Mouse (Mus musculus) small intestine, adult 2 months (tissue): ENCODE data around the gene Bcl2. TPM values are rescaled to one million over a fixed set of nuclear protein-coding genes. Genes with fewer than 3 reads are reported as not detected.
A peak's percentile ranks its signal among the peaks of the same experiment; 100 is the strongest.

Experiments used
- H3K27ac ChIP-seq: fragments of 200-500 bp; 2 replicates; pipeline ENCODE4 v1.5.1; 2012; ENCODE audit warnings: low read depth, low read length, control low read depth, inconsistent platforms; ENCODE audit not compliant: insufficient read depth
- H3K27me3 ChIP-seq: fragments of 200-500 bp; 2 replicates; pipeline ENCODE4 v1.6.1; 2012; ENCODE audit warnings: mild to moderate bottlenecking, moderate library complexity, low read length, inconsistent platforms; ENCODE audit not compliant: control insufficient read depth, insufficient read depth
- H3K36me3 ChIP-seq: fragments of 200-500 bp; 2 replicates; pipeline ENCODE4 v1.6.1; 2012; ENCODE audit warnings: mild to moderate bottlenecking, low read length, control low read depth, inconsistent platforms; ENCODE audit not compliant: control insufficient read depth, insufficient read depth
- H3K4me1 ChIP-seq: fragments of 200-500 bp; 2 replicates; pipeline ENCODE4 v1.6.1; 2012; ENCODE audit warnings: low read length, inconsistent platforms, mixed read lengths; ENCODE audit not compliant: control insufficient read depth, insufficient read depth, insufficient read length
- H3K4me3 ChIP-seq: fragments of 200-500 bp; 2 replicates; pipeline ENCODE4 v1.5.1; 2012; ENCODE audit warnings: low read depth, mild to moderate bottlenecking, control low read depth, inconsistent platforms, low read length, moderate library complexity
- CTCF ChIP-seq: fragments of 200-500 bp; IDR thresholded peaks from 2 replicates; pipeline ENCODE4 v1.5.1; 2012; ENCODE audit warnings: low read depth, mild to moderate bottlenecking, control low read depth, inconsistent platforms, low read length, moderate library complexity, mixed read lengths; ENCODE audit not compliant: insufficient replicate concordance, insufficient read length; ENCODE audit errors: extremely low read depth
- POLR2A ChIP-seq: fragments of 200-500 bp; IDR thresholded peaks from 2 replicates; pipeline ENCODE4 v1.6.1; 2012; ENCODE audit warnings: low read depth, mild to moderate bottlenecking, control low read depth, inconsistent platforms, low read length, moderate library complexity
- WGBS: fragments of 180-500 bp; shearing (Covaris S2); methylation state at CpG from one replicate; pipeline ENCODE4 v1.1.7; 2018; 5-methylcytosine and 5-hydroxymethylcytosine counted together
- polyA plus RNA-seq: library from polyadenylated mRNA; depleted of rRNA; stranded (reverse); fragments of >200 nt; gene quantifications from 2 replicates; pipeline ENCODE4 v1.2.3, GENCODE M21; 2012

The Bcl2 gene
- polyA plus RNA-seq, 1 experiment: 1.5 TPM

GRCm38 (mm10) chr1:106569674-106570073 is 144.4 kb downstream of the Bcl2 start:
- Histone ChIP-seq H3K36me3 (no peaks in the 10 kb centered on the region), H3K4me3 (no peak overlapping the region), H3K4me1 (peaks cover 1% of the 10 kb centered on the region; the same call in 1 of the 2 replicates), H3K27ac (0 out of 2 replicates have a peak overlapping the region, but pooled peaks have one; percentile 5), H3K27me3 (no peaks in the 10 kb centered on the region)
- TF ChIP-seq CTCF (no peak), POLR2A (no peak)
- WGBS: 86% methylated on average over 6 of the region's 6 CpGs

GRCm38 (mm10) chr1:106568868-106569267 is 145.2 kb downstream of the Bcl2 start:
- H3K27me3 ChIP-seq: no peaks in the 10 kb centered on the region
- TF ChIP-seq POLR2A (no peak), CTCF (no peak)
- H3K36me3 ChIP-seq: no peaks in the 10 kb centered on the region
- no peak overlapping the region for H3K4me3 ChIP-seq
- no peak overlapping the region for H3K27ac ChIP-seq
- 68% methylated on average over 3 of the region's 3 CpGs for WGBS
- H3K4me1 ChIP-seq: no peaks in the 10 kb centered on the region

GRCm38 (mm10) chr1:106567506-106567905 is 146.6 kb downstream of the Bcl2 start:
- WGBS: 87% methylated on average over 5 of the region's 5 CpGs
- TF ChIP-seq CTCF: no peak
- TF ChIP-seq POLR2A: no peak
- H3K4me3 ChIP-seq: no peak overlapping the region
- H3K4me1 ChIP-seq: no peaks in the 10 kb centered on the region
- H3K36me3 ChIP-seq: no peaks in the 10 kb centered on the region
- H3K27me3 ChIP-seq: no peaks in the 10 kb centered on the region
- H3K27ac ChIP-seq: no peak overlapping the region

- 70% methylated on average over 6 of the region's 6 CpGs for WGBS
- Histone ChIP-seq H3K4me1 (no peaks in the 10 kb centered on the region), H3K4me3 (no peak overlapping the region), H3K36me3 (no peaks in the 10 kb centered on the region), H3K27me3 (no peaks in the 10 kb centered on the region), H3K27ac (no peak overlapping the region)
- TF ChIP-seq CTCF (no peak), POLR2A (no peak)
These were observed 147.7 kb downstream of the Bcl2 start for GRCm38 (mm10) chr1:106566120-106567086.

DNA sequence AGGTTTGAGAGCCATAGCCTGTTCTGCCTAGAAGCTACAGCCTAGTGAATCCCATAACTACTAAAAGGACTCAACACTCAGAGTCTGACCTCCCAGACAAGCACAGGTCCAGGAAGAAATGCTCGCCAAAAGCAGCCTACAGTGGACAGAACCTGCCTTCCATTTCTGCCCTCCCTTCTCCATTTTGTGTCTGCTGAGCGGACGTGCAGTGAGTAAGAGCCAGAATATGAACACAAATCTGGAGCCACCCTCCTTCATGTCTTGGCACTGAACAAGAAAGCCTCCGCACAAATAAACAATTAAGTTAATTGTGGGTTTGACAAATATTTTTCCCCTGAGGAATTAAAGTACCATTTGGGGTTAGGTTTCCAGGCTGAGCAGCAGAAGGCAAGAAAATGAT is 148.8 kb downstream of the Bcl2 start:
- H3K4me3 ChIP-seq: no peak overlapping the region
- 80% methylated on average over 4 of the region's 4 CpGs for WGBS
- H3K27me3 ChIP-seq: no peaks in the 10 kb centered on the region
- H3K27ac ChIP-seq: no peak overlapping the region
- no peaks in the 10 kb centered on the region for H3K36me3 ChIP-seq
- TF ChIP-seq CTCF: no peak
- no peak for TF ChIP-seq POLR2A
- 0 out of 2 replicates have a peak, but pooled peaks cover 3% of the 10 kb centered on the region for H3K4me1 ChIP-seq

GRCm38 (mm10) chr1:106564436-106564835 is 149.6 kb downstream of the Bcl2 start:
- Histone ChIP-seq H3K4me1 (0 out of 2 replicates have a peak, but pooled peaks cover 3% of the 10 kb centered on the region), H3K27ac (no peak overlapping the region), H3K36me3 (no peaks in the 10 kb centered on the region), H3K4me3 (no peak overlapping the region), H3K27me3 (no peaks in the 10 kb centered on the region)
- WGBS: 93% methylated on average over 1 of the region's 1 CpGs
- TF ChIP-seq CTCF (no peak), POLR2A (no peak)

DNA sequence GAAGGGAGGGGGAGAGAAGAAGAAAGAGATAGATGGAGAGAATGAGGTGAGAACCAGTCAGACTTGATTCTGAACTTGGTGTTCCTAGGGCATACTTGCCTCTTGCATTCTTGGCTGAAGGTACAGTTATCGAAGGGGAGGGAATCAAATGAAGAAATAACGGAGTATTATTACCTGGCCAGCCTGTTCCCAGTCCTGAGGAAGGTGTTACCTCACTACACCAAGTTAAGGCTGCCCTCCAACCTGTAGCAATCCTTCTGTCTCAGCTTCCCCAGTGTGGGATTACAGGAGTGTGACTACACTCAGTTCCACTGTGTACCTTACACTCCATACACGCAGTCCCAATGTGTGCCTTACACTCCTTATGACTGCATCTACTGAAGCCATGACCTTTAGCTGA is 151.3 kb downstream of the Bcl2 start:
- H3K27me3 ChIP-seq: no peaks in the 10 kb centered on the region
- TF ChIP-seq POLR2A (no peak), CTCF (no peak)
- WGBS: 91% methylated on average over 3 of the region's 3 CpGs
- H3K36me3 ChIP-seq: no peaks in the 10 kb centered on the region
- H3K4me3 ChIP-seq: no peak overlapping the region
- H3K27ac ChIP-seq: no peak overlapping the region
- H3K4me1 ChIP-seq: 0 out of 2 replicates have a peak, but pooled peaks cover 3% of the 10 kb centered on the region
